Mouse (Mus musculus) CH12.LX (cell line): ENCODE results near the gene Cemip2. TPM values are rescaled to one million over a fixed set of nuclear protein-coding genes. Genes with fewer than 3 reads are reported as not detected.

Experiments
- DNase-seq: peaks from one replicate; pipeline ENCODE4 v3.0.0-alpha.2; 2013; ENCODE audit errors: extremely low read depth
- H3K27ac ChIP-seq: 2 replicates; pipeline ENCODE4 v1.5.1; 2012; ENCODE audit warnings: low read depth, mild to moderate bottlenecking, control low read depth, moderate library complexity; ENCODE audit not compliant: insufficient read depth
- H3K27me3 ChIP-seq: replicated peaks from 2 replicates; pipeline ENCODE3; 2012; ENCODE audit warnings: inconsistent platforms
- H3K36me3 ChIP-seq, 2 experiments: replicated peaks in 1 of 2; 2 replicates each; pipeline versions ENCODE3 to v1.6.1; 2012; ENCODE audit warnings: inconsistent platforms in 1 of 2, low read length in 1 of 2, mild to moderate bottlenecking in 1 of 2, mixed read lengths in 1 of 2, moderate library complexity in 1 of 2; ENCODE audit not compliant: control insufficient read depth in 1 of 2, insufficient read depth in 1 of 2
- H3K4me1 ChIP-seq, 2 experiments: 2 replicates each; pipeline ENCODE4 v1.6.1; 2012; ENCODE audit warnings: inconsistent platforms in 1 of 2, moderate library complexity in 1 of 2; ENCODE audit not compliant: insufficient read depth in 2 of 2, control insufficient read depth in 1 of 2
- H3K4me2 ChIP-seq: 2 replicates; pipeline ENCODE4 v1.6.1; 2012; ENCODE audit warnings: low read depth, mild to moderate bottlenecking, control low read depth; ENCODE audit not compliant: poor library complexity, insufficient read depth, severe bottlenecking
- H3K4me3 ChIP-seq, 3 experiments: fragments of 150-350 bp in 1 of 3; sonication (generic) in 1 of 3; replicated peaks in 1 of 3; 2 replicates each; pipeline versions ENCODE3 to v1.5.1; 2011 to 2012; ENCODE audit warnings: low read depth in 2 of 3, low read length in 2 of 3, mild to moderate bottlenecking in 2 of 3, moderate library complexity in 2 of 3, control low read depth in 1 of 3, improper control_type of control experiment in 1 of 3, inconsistent platforms in 1 of 3, mixed read lengths in 1 of 3; ENCODE audit not compliant: poor library complexity in 1 of 3
- H3K79me2 ChIP-seq: replicated peaks from 2 replicates; pipeline ENCODE4 v1.6.1; 2012; ENCODE audit warnings: mild to moderate bottlenecking, moderate library complexity; ENCODE audit not compliant: control insufficient read depth, poor library complexity, insufficient read depth, severe bottlenecking; ENCODE audit errors: extremely low read depth
- H3K9ac ChIP-seq: 2 replicates; pipeline ENCODE4 v1.6.1; 2012; ENCODE audit warnings: low read depth, mild to moderate bottlenecking, control low read depth, moderate library complexity; ENCODE audit not compliant: insufficient read depth
- H3K9me3 ChIP-seq: replicated peaks from 2 replicates; pipeline ENCODE3; 2012; ENCODE audit warnings: low read length, inconsistent platforms, mixed read lengths
- BHLHE40 ChIP-seq: IDR thresholded peaks from 2 replicates; pipeline ENCODE4 v1.6.1; 2011; ENCODE audit warnings: mild to moderate bottlenecking, low read depth, low read length, improper control_type of control experiment
- CHD1 ChIP-seq: IDR thresholded peaks from 2 replicates; pipeline ENCODE4 v1.6.1; 2012; ENCODE audit warnings: low read depth, low read length, improper control_type of control experiment, inconsistent platforms
- CHD2 ChIP-seq: IDR thresholded peaks from 2 replicates; pipeline ENCODE4 v1.6.1; 2011; ENCODE audit warnings: low read length, improper control_type of control experiment
- ELF1 ChIP-seq: IDR thresholded peaks from 2 replicates; pipeline ENCODE4 v1.6.1; 2014; ENCODE audit warnings: low read depth, mild to moderate bottlenecking, inconsistent platforms, low read length, improper control_type of control experiment
- EP300 ChIP-seq: IDR thresholded peaks from 2 replicates; pipeline ENCODE4 v1.6.1; 2011; ENCODE audit warnings: low read length, improper control_type of control experiment
- ETS1 ChIP-seq: conservative IDR thresholded peaks from 2 replicates; pipeline ENCODE4 v1.6.1; 2012; ENCODE audit warnings: low read depth, mild to moderate bottlenecking, inconsistent platforms, low read length, improper control_type of control experiment, moderate library complexity
- GABPA ChIP-seq: IDR thresholded peaks from 2 replicates; pipeline ENCODE4 v1.6.1; 2012; ENCODE audit warnings: low read depth, low read length, improper control_type of control experiment, inconsistent platforms; ENCODE audit not compliant: insufficient replicate concordance
- HCFC1 ChIP-seq: IDR thresholded peaks from 2 replicates; pipeline ENCODE4 v1.6.1; 2012; ENCODE audit warnings: low read depth, mild to moderate bottlenecking, inconsistent platforms, low read length, improper control_type of control experiment
- IRF4 ChIP-seq: IDR thresholded peaks from 2 replicates; pipeline ENCODE4 v1.6.1; 2014; ENCODE audit warnings: low read depth, mild to moderate bottlenecking, inconsistent platforms, low read length, improper control_type of control experiment
- JUN ChIP-seq: IDR thresholded peaks from 2 replicates; pipeline ENCODE4 v1.6.1; 2011; ENCODE audit warnings: low read depth, mild to moderate bottlenecking, low read length, improper control_type of control experiment, moderate library complexity; ENCODE audit not compliant: insufficient read depth
- JUND ChIP-seq: conservative IDR thresholded peaks from 2 replicates; pipeline ENCODE4 v1.6.1; 2011; ENCODE audit warnings: low read depth, low read length, improper control_type of control experiment
- MAFK ChIP-seq: IDR thresholded peaks from 2 replicates; pipeline ENCODE4 v1.6.1; 2011; ENCODE audit warnings: low read length, improper control_type of control experiment; ENCODE audit not compliant: insufficient replicate concordance
- MAX ChIP-seq: IDR thresholded peaks from 2 replicates; pipeline ENCODE4 v1.6.1; 2011; ENCODE audit warnings: low read length, improper control_type of control experiment
- MEF2A ChIP-seq: IDR thresholded peaks from 2 replicates; pipeline ENCODE4 v1.6.1; 2014; ENCODE audit warnings: low read depth, mild to moderate bottlenecking, inconsistent platforms, low read length, improper control_type of control experiment, borderline replicate concordance
- MXI1 ChIP-seq: IDR thresholded peaks from 2 replicates; pipeline ENCODE4 v1.6.1; 2011; ENCODE audit warnings: mild to moderate bottlenecking, low read depth, low read length, improper control_type of control experiment
- MYC ChIP-seq: IDR thresholded peaks from 2 replicates; pipeline ENCODE4 v1.6.1; 2011; ENCODE audit warnings: low read depth, mild to moderate bottlenecking, improper control_type of control experiment, low read length
- NELFE ChIP-seq: IDR thresholded peaks from 2 replicates; pipeline ENCODE4 v1.6.1; 2011; ENCODE audit warnings: low read depth, low read length, improper control_type of control experiment
- PAX5 ChIP-seq: IDR thresholded peaks from 2 replicates; pipeline ENCODE4 v1.6.1; 2012; ENCODE audit warnings: low read length, inconsistent platforms, mixed read lengths
- POLR2A ChIP-seq: IDR thresholded peaks from 2 replicates; pipeline ENCODE4 v1.6.1; 2011; ENCODE audit warnings: low read depth, mild to moderate bottlenecking, improper control_type of control experiment, low read length
- RAD21 ChIP-seq: IDR thresholded peaks from 2 replicates; pipeline ENCODE4 v1.6.1; 2011; ENCODE audit warnings: low read depth, mild to moderate bottlenecking, low read length, improper control_type of control experiment, moderate library complexity
- RCOR1 ChIP-seq: conservative IDR thresholded peaks from 2 replicates; pipeline ENCODE4 v1.6.1; 2012; ENCODE audit warnings: low read depth, mild to moderate bottlenecking, inconsistent platforms, low read length, improper control_type of control experiment
- TBP ChIP-seq: conservative IDR thresholded peaks from 2 replicates; pipeline ENCODE4 v1.6.1; 2011; ENCODE audit warnings: low read depth, low read length, improper control_type of control experiment
- UBTF ChIP-seq: IDR thresholded peaks from 2 replicates; pipeline ENCODE4 v1.6.1; 2012; ENCODE audit warnings: low read depth, mild to moderate bottlenecking, inconsistent platforms, low read length, improper control_type of control experiment, moderate library complexity
- ZMIZ1 ChIP-seq: IDR thresholded peaks from 2 replicates; pipeline ENCODE4 v1.6.1; 2012; ENCODE audit warnings: low read depth, mild to moderate bottlenecking, inconsistent platforms, low read length, improper control_type of control experiment
- ZNF384 ChIP-seq: IDR thresholded peaks from 2 replicates; pipeline ENCODE4 v1.6.1; 2012; ENCODE audit warnings: low read depth, low read length, improper control_type of control experiment, inconsistent platforms
- dilution Hi-C: fragments of 300-500 bp; cut with MboI; formaldehyde crosslinking; loops from 2 replicates; pipeline ENCODE4 v1.14.3; 2020; ENCODE audit warnings: low sequenced_read_pairs; ENCODE audit not compliant: extremely low pct_unique_long_range_greater_than_20kb, extremely low pct_ligation_motif_present
- in situ Hi-C: fragments of 300-500 bp; cut with MboI; formaldehyde crosslinking; loops from 3 replicates; pipeline ENCODE4 v1.14.3; 2019; ENCODE audit warnings: low sequenced_read_pairs, low pct_ligation_motif_present, low pct_unique_long_range_greater_than_20kb, mixed read lengths
- polyA plus RNA-seq: library from polyadenylated mRNA; unstranded; fragments of >175 nt; gene quantifications from 2 replicates; pipeline ENCODE4 v1.2.1, GENCODE M21; 2012; ENCODE audit warnings: low read depth; ENCODE audit not compliant: insufficient read length
- total RNA-seq, 2 experiments: library from RNA; depleted of rRNA; stranded (reverse); fragments of 300-350 nt in 1 of 2; fragments of >200 nt in 1 of 2; gene quantifications; 2 replicates each; pipeline ENCODE4 v1.2.3; 2012 to 2014

The Cemip2 gene
- total and polyA plus RNA-seq, 3 experiments = 7.4 to 8.5 (median 7.9) TPM

GRCm38 (mm10) chr19:21778147-21778917, at the start of gene Cemip2 (continued):
- TF ChIP-seq POLR2A = peak; percentile 81

DNA sequence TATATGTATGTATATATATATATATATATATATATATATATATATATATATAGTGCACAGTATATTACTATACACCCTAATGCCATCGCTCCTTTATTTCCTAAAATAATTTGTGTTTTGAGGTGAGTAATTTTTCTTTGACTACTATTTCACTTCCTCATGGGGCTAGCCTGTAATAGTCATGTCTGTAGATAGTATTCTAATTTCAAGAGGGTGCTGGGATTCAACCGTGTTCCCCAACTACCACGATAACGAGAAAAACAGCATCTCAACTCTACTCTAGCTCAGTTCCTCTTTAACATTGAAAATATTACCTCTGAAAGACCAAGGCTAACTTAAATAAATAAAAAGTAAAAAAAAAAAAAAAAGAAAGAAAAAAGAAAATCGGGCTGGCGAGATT, 49.8 kb upstream of the Cemip2 start:
- Histone ChIP-seq H3K4me3 (no peak overlapping the region), H3K79me2 (no peaks in the 10 kb centered on the region), H3K27ac (no peak overlapping the region), H3K36me3 (peaks cover 5 to 15% of the 10 kb centered on the region in 2 experiments), H3K4me1 (peaks cover 8 to 14% of the 10 kb centered on the region in 2 experiments; a peak in 3 of 4 replicates)
- peak; percentile 75 for DNase-seq
- in situ Hi-C loops = loop anchor here (25.0 kb wide), 1 partner anchor 691 kb away; no protein-coding TSS in a partner anchor
- TF ChIP-seq UBTF (no peak), RAD21 (no peak), ZMIZ1 (no peak), HCFC1 (no peak; the same call in 1 of the 2 replicates), NELFE (no peak), MAX (no peak), IRF4 (peak; percentile 94), POLR2A (no peak), EP300 (peak; percentile 95), MYC (0 out of 2 replicates have a peak, but pooled peaks have one; percentile 14), JUND (peak; percentile 89), TBP (no peak), RCOR1 (0 out of 2 replicates have a peak, but pooled peaks have one; percentile 34), MXI1 (no peak), ZNF384 (peak; percentile 50; the same call in 1 of the 2 replicates), CHD1 (no peak), MAFK (peak; percentile 33; the same call in 1 of the 2 replicates), GABPA (no peak), JUN (peak; percentile 85), ELF1 (0 out of 2 replicates have a peak, but pooled peaks have one; percentile 21), ETS1 (peak; percentile 55; the same call in 1 of the 2 replicates), PAX5 (no peak), BHLHE40 (0 out of 2 replicates have a peak, but pooled peaks have one; percentile 47), CHD2 (peak; percentile 62), MEF2A (peak; percentile 80)
- TF ChIP-seq, all 38 proteins: peak for 13
- dilution Hi-C loops = no loop called here
- Histone ChIP-seq H3K27me3 (no peaks in the 10 kb centered on the region), H3K9ac (no peak overlapping the region), H3K9me3 (no peaks in the 10 kb centered on the region), H3K4me2 (no peak overlapping the region)
